Mouse (Mus musculus): Measurements from ENCODE around the gene Zcchc17.

DNA sequence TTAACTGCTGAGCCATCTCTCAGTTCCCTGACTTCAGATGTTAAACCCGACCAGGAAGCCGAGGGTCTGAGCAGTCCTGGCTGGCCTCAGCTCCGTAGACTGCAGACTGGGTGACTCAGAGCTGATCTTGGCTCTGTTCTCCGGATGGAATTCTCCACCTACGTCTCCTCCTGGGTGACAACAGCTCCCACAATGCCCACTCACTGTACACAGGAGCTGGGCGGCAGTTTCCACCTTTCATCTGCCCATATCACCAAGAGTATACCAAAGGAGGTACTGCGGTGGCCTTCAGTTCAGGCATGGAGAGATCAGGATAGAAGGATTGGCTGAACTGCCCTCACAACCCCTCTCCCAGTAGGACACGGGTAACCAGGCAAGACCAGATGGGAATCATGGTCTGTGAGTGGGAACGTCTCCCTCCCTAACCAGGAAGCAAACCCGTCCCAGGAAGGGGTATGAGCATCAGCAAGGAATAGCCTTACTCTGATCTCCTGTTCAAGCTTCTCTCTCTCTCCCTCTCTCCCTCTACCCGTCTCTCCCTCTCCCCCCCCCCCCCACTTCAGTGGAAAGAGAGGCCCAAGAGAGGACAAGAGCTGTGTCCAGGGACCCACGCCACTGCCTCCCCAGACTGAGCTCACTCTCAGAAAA is 85.9 kb downstream of the Zcchc17 start:
- TF ChIP-seq POLR2A (IDR thresholded peaks at IDR 0.05; ENCODE audit: low read depth, low read length) (no peak; the same call in 1 of the 2 replicates), CTCF (IDR thresholded peaks at IDR 0.05; ENCODE audit: extremely low read depth, insufficient read length, insufficient replicate concordance, low read depth, low read length) (no peak)

Measured in small intestine, adult 2 months (tissue).